Mouse (Mus musculus): Measurements from ENCODE around the gene 4930432K21Rik.

DNA sequence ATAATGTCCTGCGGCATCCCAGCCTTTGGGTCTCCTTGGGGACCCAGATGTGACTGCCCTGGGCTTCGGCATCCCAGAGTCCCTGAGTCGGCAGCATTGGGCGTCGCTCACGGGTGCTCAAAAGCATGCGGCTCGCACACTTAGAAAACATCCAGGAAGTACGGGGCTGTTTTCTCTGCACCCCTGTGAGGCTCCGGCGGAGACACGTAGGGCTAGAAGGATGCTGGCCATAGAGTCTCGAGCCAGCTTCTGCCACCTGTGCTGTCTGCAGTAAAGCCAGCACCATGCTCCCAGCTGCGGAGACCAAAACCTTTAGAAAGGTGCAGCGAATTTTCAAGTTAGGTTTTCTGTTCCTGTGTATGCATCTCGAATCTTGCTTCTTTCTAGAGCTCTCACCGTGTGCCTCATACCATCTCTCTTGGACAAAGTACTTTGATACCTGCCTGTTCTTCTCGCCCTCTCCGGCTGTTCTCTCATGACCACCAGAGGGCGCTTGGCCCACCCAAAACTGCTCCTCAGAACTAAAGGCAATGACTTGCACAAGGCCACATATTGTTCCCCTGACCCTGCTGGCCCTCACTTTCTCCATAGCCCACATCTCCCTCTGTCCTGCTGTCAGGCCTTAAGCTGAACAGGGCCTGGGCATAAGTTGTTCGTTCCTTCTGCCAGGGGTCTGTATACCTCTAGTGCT is 39.4 kb downstream of the 4930432K21Rik start:
- TF ChIP-seq CTCF (IDR thresholded peaks at IDR 0.05): peak; percentile 90
- TF ChIP-seq POLR2A (IDR thresholded peaks at IDR 0.05; ENCODE audit: insufficient read depth, low read depth, low read length): no peak
